Mouse (Mus musculus) limb, embryonic 10.5 days (tissue): ENCODE measurements at regions not wholly inside any gene's neighbourhood (a gene's known extent, or its start where the extent isn't known, plus 50 kb on each side); places are given as distances from the start of the nearest gene placed in this dataset.

Experiments used
- DNase-seq: peaks from one replicate; pipeline ENCODE4 v3.0.0-alpha.2; 2017; ENCODE audit warnings: low spot score
- H3K27ac ChIP-seq: fragments of 300-500 bp; sonication (generic); 2 replicates; pipeline ENCODE4 v1.5.1; 2016; ENCODE audit warnings: mild to moderate bottlenecking
- H3K27me3 ChIP-seq: fragments of 300-500 bp; sonication (generic); 2 replicates; pipeline ENCODE4 v1.6.1; 2016; ENCODE audit warnings: low read depth, mild to moderate bottlenecking; ENCODE audit not compliant: poor library complexity, severe bottlenecking
- H3K36me3 ChIP-seq: fragments of 300-500 bp; sonication (generic); 2 replicates; pipeline ENCODE4 v1.6.1; 2016; ENCODE audit warnings: mild to moderate bottlenecking, moderate library complexity
- H3K4me1 ChIP-seq: fragments of 300-500 bp; sonication (generic); 2 replicates; pipeline ENCODE4 v1.6.1; 2016
- H3K4me3 ChIP-seq: fragments of 300-500 bp; sonication (generic); 2 replicates; pipeline ENCODE4 v1.5.1; 2016; ENCODE audit warnings: mild to moderate bottlenecking, moderate library complexity
- H3K9me3 ChIP-seq: fragments of 300-500 bp; sonication (generic); replicated peaks from 2 replicates; pipeline ENCODE4 v1.6.1; 2016; ENCODE audit warnings: mild to moderate bottlenecking
- WGBS: fragments of 180-500 bp; shearing (Covaris S2); methylation state at CpG from one replicate; pipeline ENCODE4 v1.1.7; 2016; 5-methylcytosine and 5-hydroxymethylcytosine counted together

GRCm38 (mm10) chr6:127393907-127394600 lies 52.6 kb upstream of the Parp11 start:
- no peaks in the 10 kb centered on the region for H3K27me3 ChIP-seq
- peaks cover 7% of the 10 kb centered on the region; the same call in 1 of the 2 replicates for H3K4me1 ChIP-seq
- DNase-seq, result no peak
- WGBS, result 32% methylated on average over 9 of the region's 9 CpGs
- H3K36me3 ChIP-seq, result no peaks in the 10 kb centered on the region
- no peaks in the 10 kb centered on the region for H3K9me3 ChIP-seq
- H3K4me3 ChIP-seq, result no peak overlapping the region
- no peak overlapping the region for H3K27ac ChIP-seq
